Mouse (Mus musculus): ENCODE results near the gene Tti1.

Tti1 gene

GRCm38 (mm10) chr2:157974604-157975501 is 53.4 kb downstream of the Tti1 start:
- in situ Hi-C loops (cut with MboI, MseI) = no loop called here

- in situ Hi-C loops (cut with MboI, MseI) = no loop called here
Observed at GRCm38 (mm10) chr2:157970669-157971068, 57.6 kb downstream of the Tti1 start.

GRCm38 (mm10) chr2:157970124-157970523 is 58.1 kb downstream of the Tti1 start:
- in situ Hi-C loops (cut with MboI, MseI) = no loop called here

- in situ Hi-C loops (cut with MboI, MseI) = no loop called here
Observed at GRCm38 (mm10) chr2:157967856-157968255, 60.4 kb downstream of the Tti1 start.

GRCm38 (mm10) chr2:157957707-157958108 is 70.5 kb downstream of the Tti1 start:
- in situ Hi-C loops (cut with MboI, MseI) = no loop called here

GRCm38 (mm10) chr2:157953978-157954377 is 74.3 kb downstream of the Tti1 start:
- in situ Hi-C loops (cut with MboI, MseI) = no loop called here

- in situ Hi-C loops (cut with MboI, MseI) = no loop called here
Observed at GRCm38 (mm10) chr2:157944156-157944893, 83.9 kb downstream of the Tti1 start.

GRCm38 (mm10) chr2:157943514-157944155 is 84.6 kb downstream of the Tti1 start:
- in situ Hi-C loops (cut with MboI, MseI) = no loop called here

GRCm38 (mm10) chr2:157940586-157941185 is 87.5 kb downstream of the Tti1 start:
- in situ Hi-C loops (cut with MboI, MseI) = no loop called here

GRCm38 (mm10) chr2:157936676-157937075 is 91.6 kb downstream of the Tti1 start:
- in situ Hi-C loops (cut with MboI, MseI) = no loop called here

GRCm38 (mm10) chr2:157935444-157936171 is 92.6 kb downstream of the Tti1 start:
- in situ Hi-C loops (cut with MboI, MseI) = no loop called here

- in situ Hi-C loops (cut with MboI, MseI) = no loop called here
Observed at GRCm38 (mm10) chr2:157932655-157933054, 95.6 kb downstream of the Tti1 start.

Measured in regulatory T cell (primary cell).